Mouse (Mus musculus) hindbrain, embryonic 13.5 days (tissue): ENCODE results near the gene Med25. TPM values are rescaled to one million over a fixed set of nuclear protein-coding genes. Genes with fewer than 3 reads are reported as not detected.
"Not testable (repeated sequence)": the region's sequence is repeated elsewhere in the genome, so short reads cannot be mapped to it uniquely, and the experiment has no call there.

Experiments
- ATAC-seq: fragments of 200-750 bp; cut with Nextera tagmentation; 2 replicates; pipeline ENCODE4 v1.8.0; 2017; ENCODE audit warnings: moderate TSS enrichment; ENCODE audit not compliant: low FRiP score
- H3K27ac ChIP-seq: fragments of 300-500 bp; sonication (generic); 2 replicates; pipeline ENCODE4 v1.5.1; 2015; ENCODE audit warnings: inconsistent platforms, mild to moderate bottlenecking, moderate library complexity
- H3K27me3 ChIP-seq: fragments of 300-500 bp; sonication (generic); 2 replicates; pipeline ENCODE4 v1.6.1; 2015; ENCODE audit warnings: mild to moderate bottlenecking, inconsistent platforms
- H3K36me3 ChIP-seq: fragments of 300-500 bp; sonication (generic); 2 replicates; pipeline ENCODE4 v1.6.1; 2015; ENCODE audit warnings: mild to moderate bottlenecking, inconsistent platforms
- H3K4me1 ChIP-seq: fragments of 300-500 bp; sonication (generic); replicated peaks from 2 replicates; pipeline ENCODE4 v1.6.1; 2015; ENCODE audit warnings: inconsistent platforms
- H3K4me2 ChIP-seq: fragments of 300-500 bp; sonication (generic); 2 replicates; pipeline ENCODE4 v1.6.1; 2015; ENCODE audit warnings: inconsistent platforms, mild to moderate bottlenecking, moderate library complexity
- H3K4me3 ChIP-seq: fragments of 300-500 bp; sonication (generic); 2 replicates; pipeline ENCODE4 v1.5.1; 2015; ENCODE audit warnings: mild to moderate bottlenecking, inconsistent platforms
- H3K9ac ChIP-seq: fragments of 300-500 bp; sonication (generic); 2 replicates; pipeline ENCODE4 v1.6.1; 2015; ENCODE audit warnings: mild to moderate bottlenecking, inconsistent platforms
- H3K9me3 ChIP-seq: fragments of 300-500 bp; sonication (generic); 2 replicates; pipeline ENCODE4 v1.6.1; 2016; ENCODE audit warnings: inconsistent platforms
- WGBS: fragments of 180-500 bp; shearing (Covaris S2); methylation state at CpG from one replicate; pipeline ENCODE4 v1.1.7; 2015; 5-methylcytosine and 5-hydroxymethylcytosine counted together
- polyA plus RNA-seq: library from polyadenylated mRNA; unstranded; fragments of >200 nt; fragmentation: Nextera tagmentation; extraction: Ambion mirVana; gene quantifications from 2 replicates; pipeline ENCODE4 v1.2.1, GENCODE M21; 2015

Gene Med25
- polyA plus RNA-seq, 1 experiment from 2014 or later: 142 TPM

DNA sequence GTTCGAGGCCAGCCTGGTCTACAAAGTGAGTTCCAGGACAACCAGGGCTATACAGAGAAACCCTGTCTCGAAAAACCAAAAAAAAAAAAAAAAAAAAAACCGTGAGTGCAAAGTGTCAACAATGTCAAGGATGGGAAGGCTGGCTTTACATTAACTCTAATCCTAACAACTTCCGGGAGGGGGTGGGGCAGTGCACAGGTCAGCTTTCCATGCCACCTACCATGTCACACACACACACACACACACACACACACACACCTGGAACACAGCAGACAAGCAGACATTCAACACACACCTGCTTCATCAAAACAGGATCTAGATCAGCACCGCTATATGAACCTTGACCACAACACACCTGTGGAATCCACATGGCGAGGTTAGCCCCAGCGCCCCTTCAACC, 2.3 kb downstream of the Med25 start:
- 77% methylated on average over 7 of the region's 7 CpGs for WGBS
- ATAC-seq: no peak
- H3K36me3 ChIP-seq: peaks cover 39% of the 10 kb centered on the region
- no peaks in the 10 kb centered on the region for H3K9me3 ChIP-seq
- peak overlapping the region; percentile 91 for H3K4me2 ChIP-seq
- H3K9ac ChIP-seq: peak overlapping the region; percentile 95
- 0 out of 2 replicates have a peak overlapping the region, but pooled peaks have one; percentile 99 for H3K27ac ChIP-seq
- peaks cover 70% of the 10 kb centered on the region for H3K4me1 ChIP-seq
- H3K27me3 ChIP-seq: no peaks in the 10 kb centered on the region
- peak overlapping the region; percentile 90 for H3K4me3 ChIP-seq

DNA sequence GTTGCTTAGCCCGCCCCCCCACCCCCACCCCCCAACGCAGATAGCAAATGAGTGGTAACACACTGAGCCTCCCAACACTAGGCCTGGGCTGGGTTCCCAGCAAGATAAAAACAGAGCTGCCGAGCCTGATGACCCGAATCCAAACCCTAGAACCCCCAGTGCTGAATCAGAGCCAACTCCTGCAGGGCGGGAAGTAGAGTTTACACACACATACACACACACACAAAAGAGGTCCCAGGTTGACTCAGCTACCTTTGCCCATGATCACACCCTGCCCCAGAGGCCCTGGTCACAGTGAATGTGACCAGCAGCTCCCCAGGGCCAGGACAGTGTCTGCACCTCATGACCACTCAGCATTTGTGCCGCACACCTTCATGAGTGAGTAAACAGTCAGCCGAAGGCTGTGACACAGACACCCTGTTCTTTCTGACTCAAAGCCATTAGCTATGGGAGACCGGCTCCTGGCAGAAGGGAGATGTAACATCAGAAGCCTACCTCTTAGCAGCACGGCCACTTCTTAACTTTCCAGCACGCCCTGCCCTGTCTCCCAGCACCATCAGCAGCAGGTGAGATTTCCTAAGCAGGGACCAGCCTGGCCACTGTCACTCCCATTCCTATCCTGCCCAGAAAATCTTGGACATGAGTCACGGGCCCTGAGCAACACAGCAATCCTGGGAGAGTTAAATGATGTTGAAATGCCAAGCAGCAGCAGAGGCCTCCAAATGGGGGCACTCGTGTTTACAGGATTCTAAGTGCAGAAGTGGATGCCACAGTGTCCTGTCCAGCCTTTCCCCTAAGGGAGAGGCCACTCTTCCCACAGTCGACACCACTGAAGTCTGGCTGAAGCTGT, 4.0 kb downstream of the Med25 start:
- Histone ChIP-seq H3K36me3 (peaks cover 54% of the 10 kb centered on the region), H3K4me2 (peak overlapping the region; percentile 24), H3K4me1 (peaks cover 55% of the 10 kb centered on the region), H3K9ac (peak overlapping the region; percentile 53; the same call in 1 of the 2 replicates), H3K27me3 (no peaks in the 10 kb centered on the region), H3K9me3 (no peaks in the 10 kb centered on the region), H3K27ac (0 out of 2 replicates have a peak overlapping the region, but pooled peaks have one; percentile 3), H3K4me3 (no peak overlapping the region)
- ATAC-seq: no peak
- WGBS: 82% methylated on average over 13 of the region's 13 CpGs

DNA sequence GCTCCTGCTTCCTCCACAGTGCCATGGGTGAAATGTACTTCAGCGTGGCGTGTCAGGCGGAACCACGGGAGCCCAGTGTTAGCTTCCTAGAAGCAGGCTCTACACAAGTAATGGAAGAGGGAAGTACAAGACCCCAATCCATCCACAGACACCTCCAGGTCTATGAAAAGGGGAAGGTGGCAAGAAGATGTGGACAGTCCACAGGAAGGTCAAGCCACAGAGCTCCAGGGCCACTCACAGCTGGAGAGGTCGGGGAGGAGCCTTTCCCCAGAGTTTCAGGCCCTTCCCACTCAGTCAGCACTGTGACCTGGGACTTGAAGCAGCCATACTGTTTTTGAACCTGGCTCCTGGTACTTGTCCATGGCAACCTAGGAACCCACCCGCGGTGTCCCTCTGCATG, 5.5 kb downstream of the Med25 start:
- Histone ChIP-seq H3K4me2 (no peak overlapping the region), H3K9ac (peak overlapping the region; percentile 35), H3K27ac (no peak overlapping the region), H3K9me3 (no peaks in the 10 kb centered on the region), H3K4me1 (peaks cover 49% of the 10 kb centered on the region), H3K36me3 (peaks cover 69% of the 10 kb centered on the region), H3K27me3 (no peaks in the 10 kb centered on the region), H3K4me3 (no peak overlapping the region)
- 86% methylated on average over 7 of the region's 7 CpGs for WGBS
- ATAC-seq: no peak

DNA sequence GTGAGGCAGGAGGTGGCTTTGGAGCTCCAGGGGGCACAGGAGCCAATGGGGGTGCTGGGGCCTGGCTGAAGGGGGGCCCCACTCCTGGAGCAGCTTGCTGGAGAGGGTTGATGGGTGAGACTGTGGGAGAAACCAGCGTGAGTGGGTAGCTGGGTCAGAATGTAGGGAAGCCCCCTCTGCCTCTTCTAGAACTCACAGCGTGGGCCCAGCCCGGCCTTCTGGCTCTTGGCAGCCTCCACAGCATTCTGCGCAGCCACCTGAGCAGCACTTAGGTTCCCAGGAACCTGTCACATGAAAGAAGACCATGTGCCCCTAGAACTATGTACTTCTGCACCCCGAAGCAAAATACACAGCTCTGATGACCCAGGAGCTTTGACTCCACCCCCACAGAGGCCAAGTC, 7.9 kb downstream of the Med25 start:
- WGBS: 98% methylated on average over 5 of the region's 5 CpGs
- no peak overlapping the region for H3K4me2 ChIP-seq
- peaks cover 90% of the 10 kb centered on the region for H3K36me3 ChIP-seq
- H3K27ac ChIP-seq: no peak overlapping the region
- H3K4me1 ChIP-seq: peaks cover 28% of the 10 kb centered on the region
- no peaks in the 10 kb centered on the region for H3K27me3 ChIP-seq
- no peak overlapping the region for H3K9ac ChIP-seq
- H3K4me3 ChIP-seq: no peak overlapping the region
- H3K9me3 ChIP-seq: no peaks in the 10 kb centered on the region
- ATAC-seq: no peak

DNA sequence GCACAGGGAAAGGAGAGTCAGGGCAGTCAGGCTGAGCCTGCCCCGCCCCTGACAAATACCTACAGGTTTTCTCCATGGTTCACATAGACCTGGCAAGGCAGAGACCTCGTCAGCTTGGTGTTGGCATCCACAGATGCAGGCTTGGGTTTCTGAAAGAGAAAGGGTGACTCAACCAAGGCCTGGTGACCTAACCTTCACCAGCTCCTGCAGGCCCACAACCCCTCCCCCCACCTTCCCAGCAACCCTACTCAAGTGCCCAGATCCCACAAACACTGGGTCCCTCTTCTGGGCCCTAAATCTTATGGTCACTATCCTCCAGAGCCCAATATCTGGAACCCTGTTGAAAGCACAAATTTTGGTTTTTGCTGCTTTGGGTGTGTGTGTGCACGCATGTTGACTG, 9.5 kb downstream of the Med25 start:
- Histone ChIP-seq H3K27me3 (no peaks in the 10 kb centered on the region), H3K36me3 (peaks cover 90% of the 10 kb centered on the region), H3K9ac (no peak overlapping the region), H3K4me3 (no peak overlapping the region), H3K9me3 (no peaks in the 10 kb centered on the region), H3K4me2 (no peak overlapping the region), H3K4me1 (peaks cover 12% of the 10 kb centered on the region), H3K27ac (no peak overlapping the region)
- no peak for ATAC-seq
- 96% methylated on average over 3 of the region's 3 CpGs for WGBS

DNA sequence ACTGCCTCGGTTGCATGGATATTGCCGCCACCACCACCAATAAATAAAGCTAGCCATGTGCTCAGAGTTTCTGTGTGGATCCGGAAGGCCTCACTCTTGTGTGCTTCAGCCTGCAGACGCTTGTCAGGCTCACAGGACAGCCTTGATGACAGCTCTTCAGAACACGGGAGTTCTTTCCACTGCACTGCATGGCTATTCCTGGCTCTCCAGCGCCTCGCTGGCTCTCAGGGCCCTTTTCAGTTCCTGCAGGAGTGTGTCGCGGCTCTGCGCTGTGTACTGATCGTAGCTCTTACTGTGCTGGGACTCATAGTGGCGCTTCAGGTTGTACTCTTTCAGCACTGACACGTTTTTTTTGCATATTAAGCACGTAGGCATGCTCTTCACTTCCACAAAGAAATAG, 14.7 kb downstream of the Med25 start:
- Histone ChIP-seq H3K36me3 (peaks cover 72% of the 10 kb centered on the region), H3K27me3 (no peaks in the 10 kb centered on the region), H3K4me3 (no peak overlapping the region), H3K4me2 (no peak overlapping the region), H3K4me1 (no peaks in the 10 kb centered on the region), H3K9ac (no peak overlapping the region), H3K9me3 (no peaks in the 10 kb centered on the region), H3K27ac (no peak overlapping the region)
- no peak for ATAC-seq
- 89% methylated on average over 14 of the region's 14 CpGs for WGBS

DNA sequence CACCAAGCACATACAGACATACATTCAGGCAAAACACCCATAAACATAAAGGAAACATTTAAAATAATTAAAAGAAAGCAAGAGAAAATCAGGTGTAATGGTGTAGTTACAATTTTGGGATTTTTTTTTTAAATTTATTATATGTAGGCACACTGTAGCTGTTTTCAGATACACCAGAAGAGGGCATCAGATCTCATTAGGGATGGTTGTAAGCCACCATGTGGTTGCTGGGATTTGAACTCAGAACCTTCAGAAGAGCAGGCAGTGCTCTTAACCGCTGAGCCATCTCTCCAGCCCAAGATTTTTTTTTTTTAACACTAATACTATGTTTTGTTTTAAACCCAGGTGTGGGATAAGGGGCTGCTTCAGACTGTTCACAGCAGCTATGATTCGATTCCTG, 20.7 kb downstream of the Med25 start:
- not testable (repeated sequence) for H3K27ac ChIP-seq, H3K27me3 ChIP-seq, H3K4me2 ChIP-seq, H3K9me3 ChIP-seq, H3K9ac ChIP-seq, H3K4me3 ChIP-seq, ATAC-seq
- WGBS: 90% methylated on average over 2 of the region's 2 CpGs
- peaks cover 26% of the 10 kb centered on the region for H3K4me1 ChIP-seq
- peaks cover 11% of the 10 kb centered on the region for H3K36me3 ChIP-seq

DNA sequence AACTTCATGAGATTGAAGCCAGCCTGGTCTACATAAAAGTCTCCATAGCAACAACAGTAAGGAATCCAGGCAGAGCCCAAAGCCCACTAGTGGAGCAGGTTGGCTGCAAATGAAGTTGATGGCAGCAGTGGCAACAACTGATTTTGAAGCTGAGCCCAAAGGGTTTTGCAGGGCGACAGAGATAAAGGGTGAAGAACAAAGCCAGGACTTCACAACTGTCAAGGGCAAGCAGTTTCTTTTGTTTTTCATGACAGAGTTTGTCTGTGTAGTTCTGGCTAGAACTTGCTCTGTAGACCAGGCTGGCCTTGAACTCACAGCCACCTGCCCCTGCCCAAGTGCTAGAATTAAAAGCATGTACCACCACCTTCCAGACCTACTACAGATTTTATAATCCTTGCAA, 21.3 kb downstream of the Med25 start:
- H3K4me3 ChIP-seq: no peak overlapping the region
- no peaks in the 10 kb centered on the region for H3K27me3 ChIP-seq
- H3K9me3 ChIP-seq: no peaks in the 10 kb centered on the region
- peaks cover 11% of the 10 kb centered on the region for H3K36me3 ChIP-seq
- no peak overlapping the region for H3K9ac ChIP-seq
- no peak for ATAC-seq
- 35% methylated on average over 1 of the region's 1 CpGs for WGBS
- peak overlapping the region; percentile 26; the same call in 1 of the 2 replicates for H3K27ac ChIP-seq
- H3K4me2 ChIP-seq: no peak overlapping the region
- peaks cover 31% of the 10 kb centered on the region for H3K4me1 ChIP-seq

DNA sequence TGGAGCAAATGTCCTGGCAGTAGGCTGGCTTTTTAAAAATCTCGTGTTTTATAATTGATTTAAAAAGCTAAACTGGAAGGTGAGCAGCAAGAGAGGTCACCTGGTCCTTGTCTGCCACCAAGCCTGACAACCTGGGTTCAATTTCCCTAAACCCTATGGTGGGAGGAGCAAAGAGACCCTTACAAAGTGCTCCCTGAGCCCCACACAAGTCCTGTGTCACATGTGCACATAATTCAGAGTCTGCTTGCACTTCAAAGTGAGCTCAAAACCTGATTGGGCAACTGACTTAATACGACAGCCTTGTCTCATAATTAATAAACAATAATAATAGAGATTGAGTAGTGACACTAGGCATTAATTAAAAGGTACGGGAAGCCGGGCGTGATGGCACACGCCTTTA, 21.9 kb downstream of the Med25 start:
- Histone ChIP-seq H3K4me1 (peaks cover 37% of the 10 kb centered on the region), H3K9ac (peak overlapping the region; percentile 68), H3K4me3 (peak overlapping the region; percentile 93), H3K36me3 (peaks cover 9% of the 10 kb centered on the region), H3K9me3 (no peaks in the 10 kb centered on the region), H3K27me3 (no peaks in the 10 kb centered on the region), H3K27ac (peak overlapping the region; percentile 100), H3K4me2 (peak overlapping the region; percentile 98)
- no peak for ATAC-seq
- 85% methylated on average over 6 of the region's 6 CpGs for WGBS

DNA sequence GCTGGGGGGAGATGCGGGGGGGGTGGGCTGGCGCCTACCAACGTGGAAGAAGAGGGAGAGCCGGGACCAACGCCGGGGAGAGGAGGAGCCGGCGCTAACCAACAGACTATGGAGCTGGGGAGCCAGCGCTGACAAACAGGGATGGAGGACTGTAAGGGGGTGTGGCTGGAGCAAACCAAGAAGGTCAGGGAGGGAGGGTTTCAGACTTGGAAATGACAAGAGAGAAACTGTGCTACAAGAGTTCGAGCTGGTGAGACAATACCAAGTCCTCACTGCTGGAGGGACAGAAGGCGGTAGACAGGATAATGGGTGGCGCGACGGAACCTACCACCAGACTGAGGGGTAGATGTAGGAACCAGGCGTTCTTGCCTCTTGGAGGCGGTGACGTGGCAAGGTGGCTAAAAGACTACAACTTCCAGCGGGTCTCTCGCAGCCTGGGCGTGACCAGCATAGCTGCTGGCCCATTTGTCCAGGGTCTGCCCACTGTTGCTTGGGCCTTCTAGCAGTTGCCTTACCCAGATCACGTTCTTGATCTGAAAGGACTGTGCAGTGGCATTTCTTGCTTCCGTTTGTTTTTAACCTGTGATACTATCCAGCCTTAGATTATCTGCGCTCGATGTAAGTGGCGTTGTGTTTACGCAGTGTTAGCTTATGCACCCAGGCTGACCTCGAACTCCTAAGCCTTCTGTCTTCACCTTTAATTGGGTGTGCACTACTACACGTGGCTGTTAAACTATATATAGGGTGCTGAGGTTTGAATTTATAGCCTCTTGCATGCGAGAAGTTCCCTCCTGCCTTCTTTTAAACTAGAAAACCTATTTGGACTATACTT, 22.6 kb downstream of the Med25 start, which contains the start of gene Ptov1:
Ptov1 (minus strand) TSS at position 92 of the 832 bp plus-strand sequence.
- Histone ChIP-seq H3K9ac (peak within 1 kb of the TSS; percentile 99), H3K4me3 (peak within 1 kb of the TSS; percentile 93), H3K27me3 (no peaks in the 10 kb centered on the region), H3K9me3 (no peaks in the 10 kb centered on the region), H3K4me1 (peaks cover 44% of the 10 kb centered on the region), H3K4me2 (peak within 1 kb of the TSS; percentile 98), H3K27ac (peak within 1 kb of the TSS; percentile 100), H3K36me3 (peaks cover 16% of the 10 kb centered on the region)
- peak; percentile 96 for ATAC-seq
- WGBS: 11% methylated on average over 29 of the region's 29 CpGs

DNA sequence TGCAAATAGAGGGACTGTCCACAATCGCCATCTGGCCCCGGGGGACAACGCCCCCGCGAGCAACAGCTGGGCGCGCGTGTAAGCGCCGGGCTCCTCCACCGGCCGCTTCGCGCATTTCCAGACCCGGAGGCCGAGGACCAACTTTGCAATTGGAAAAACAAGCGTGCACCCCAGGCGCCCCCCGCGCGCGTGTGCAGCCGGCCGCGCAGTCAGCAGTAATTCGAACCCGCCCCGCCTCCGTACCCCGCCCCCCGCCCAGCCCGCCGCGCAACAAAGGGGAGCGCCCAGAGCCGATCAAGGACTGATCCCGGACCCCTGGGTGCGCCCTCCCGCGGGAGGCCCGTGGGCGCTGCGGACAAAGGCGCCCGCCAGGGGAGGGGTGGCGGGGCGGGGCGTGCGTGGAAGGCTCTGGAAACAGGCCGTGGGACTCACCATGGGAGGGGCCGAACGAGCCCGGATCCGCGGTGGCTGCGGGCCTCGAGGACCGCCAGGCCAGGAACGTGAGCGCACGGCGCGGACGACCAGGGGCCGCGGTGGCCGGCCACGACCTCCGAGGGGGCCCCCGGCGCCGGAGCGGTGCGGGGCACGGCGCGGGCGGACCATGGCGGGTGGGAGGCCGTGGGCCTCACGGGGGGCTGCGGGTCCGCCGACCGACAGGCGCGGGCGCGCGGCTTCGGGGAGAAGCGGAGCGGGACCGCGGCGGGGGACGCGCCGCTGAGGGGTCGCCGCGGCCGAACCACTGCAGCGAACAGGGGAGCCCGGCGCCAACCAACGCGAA, 23.4 kb downstream of the Med25 start:
- peaks cover 52% of the 10 kb centered on the region for H3K4me1 ChIP-seq
- peak overlapping the region; percentile 99 for H3K9ac ChIP-seq
- no peaks in the 10 kb centered on the region for H3K27me3 ChIP-seq
- under 1% methylated on average over 100 of the region's 108 CpGs for WGBS
- H3K4me2 ChIP-seq: peak overlapping the region; percentile 98
- H3K4me3 ChIP-seq: peak overlapping the region; percentile 93
- ATAC-seq: peak; percentile 34
- peaks cover 24% of the 10 kb centered on the region for H3K36me3 ChIP-seq
- peak overlapping the region; percentile 100 for H3K27ac ChIP-seq
- no peaks in the 10 kb centered on the region for H3K9me3 ChIP-seq

DNA sequence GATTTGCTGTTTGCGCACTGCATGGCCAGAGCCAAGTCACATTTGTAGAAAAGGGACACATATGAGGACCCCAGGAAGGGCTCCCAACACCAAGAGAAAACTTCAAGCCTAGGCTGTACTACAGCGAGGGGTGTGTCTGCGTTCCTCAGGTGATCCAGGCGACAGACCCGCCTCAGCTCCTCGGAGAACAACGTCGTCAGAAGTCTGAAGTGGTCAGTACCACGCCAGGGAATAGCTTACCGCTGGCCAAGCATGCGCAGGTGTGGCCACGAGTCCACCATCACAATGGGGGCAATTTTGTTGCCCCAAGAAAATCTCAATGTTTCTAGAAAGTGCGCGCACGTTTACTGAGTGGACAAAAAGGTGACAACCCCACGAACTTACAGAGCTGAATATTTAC, 24.0 kb downstream of the Med25 start:
- no peaks in the 10 kb centered on the region for H3K9me3 ChIP-seq
- H3K27ac ChIP-seq: peak overlapping the region; percentile 100; the same call in 1 of the 2 replicates
- no peak for ATAC-seq
- H3K9ac ChIP-seq: peak overlapping the region; percentile 99
- H3K4me1 ChIP-seq: peaks cover 57% of the 10 kb centered on the region
- H3K4me2 ChIP-seq: peak overlapping the region; percentile 98
- no peaks in the 10 kb centered on the region for H3K27me3 ChIP-seq
- peak overlapping the region; percentile 93 for H3K4me3 ChIP-seq
- WGBS: 8% methylated on average over 16 of the region's 16 CpGs
- peaks cover 31% of the 10 kb centered on the region for H3K36me3 ChIP-seq
